Mouse (Mus musculus): ENCODE measurements around the gene Hif1an.

DNA sequence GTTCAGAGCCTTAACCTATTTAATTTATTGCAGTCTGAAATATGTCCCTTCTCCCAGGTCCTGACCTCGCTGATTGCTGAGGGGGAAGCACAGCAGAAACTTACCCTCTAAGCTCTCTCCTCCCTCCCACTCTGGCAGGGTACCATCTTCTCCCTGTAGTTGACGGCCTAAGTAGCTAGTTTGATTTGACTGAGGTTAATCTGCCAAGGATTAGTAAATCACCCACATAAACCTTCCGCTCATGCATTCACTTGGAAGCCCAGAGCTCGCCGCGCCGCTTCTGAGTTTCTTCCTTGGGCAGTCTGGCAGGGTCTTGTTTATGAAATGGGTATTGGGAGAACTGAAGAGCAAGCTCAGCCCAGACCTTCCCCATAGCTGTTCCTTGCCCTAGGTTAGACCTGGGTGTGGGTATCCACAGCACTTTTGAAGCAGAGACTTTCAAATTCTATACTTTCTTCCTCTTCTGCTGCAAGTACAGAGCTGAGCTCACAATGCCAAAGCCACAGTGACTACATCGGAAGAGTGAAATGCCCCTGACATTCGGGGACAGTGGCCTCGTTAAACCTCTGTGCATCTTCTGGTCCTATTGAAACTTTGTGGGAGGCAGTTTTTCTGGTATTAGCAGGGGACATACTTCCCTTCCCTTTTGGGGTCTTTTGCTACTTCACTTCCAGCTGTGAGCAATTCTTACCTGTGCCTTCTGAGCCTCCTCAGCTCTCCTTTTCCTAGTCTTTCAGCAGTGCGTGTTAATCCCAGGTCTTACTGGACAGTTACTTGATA is 49.4 kb upstream of the Hif1an start:
- no peak for TF ChIP-seq CTCF (IDR thresholded peaks at IDR 0.05; ENCODE audit: low read depth)
- TF ChIP-seq EP300 (IDR thresholded peaks at IDR 0.05; ENCODE audit: low read depth), result no peak
